Mouse (Mus musculus): ENCODE results near the gene Ager. TPM values are rescaled to one million over a fixed set of nuclear protein-coding genes. Genes with fewer than 3 reads are reported as not detected.

The Ager gene
- polyA plus RNA-seq, 1 experiment from 2014 or later: 0.95 TPM

DNA sequence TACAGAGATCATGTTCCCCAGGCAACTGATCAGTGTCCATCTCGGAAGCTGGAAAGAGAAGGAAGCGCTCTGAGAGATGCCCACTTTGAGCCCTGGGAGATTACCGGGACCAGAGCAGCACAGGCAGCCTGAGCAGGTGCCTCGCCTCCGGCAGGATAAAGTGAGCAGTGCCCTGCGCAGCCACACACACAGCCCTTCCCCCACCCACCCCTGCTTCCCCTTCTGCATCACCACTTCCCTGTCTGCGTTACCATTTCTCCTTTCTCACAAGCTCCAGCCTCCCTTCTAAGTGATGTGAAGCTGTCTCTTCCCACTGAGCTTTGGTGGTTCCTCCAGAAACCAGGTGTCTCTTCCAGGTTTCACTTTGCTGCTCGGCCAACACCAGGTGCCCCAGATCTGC is 36.5 kb upstream of the Ager start:
- Histone ChIP-seq H3K27me3 (ENCODE audit: control insufficient read depth, insufficient read depth, low read depth, low read length) (no peaks in the 10 kb centered on the region), H3K27ac (ENCODE audit: low read length) (no peak overlapping the region), H3K4me1 (ENCODE audit: control insufficient read depth, insufficient read depth, low read length) (no peaks in the 10 kb centered on the region), H3K4me3 (ENCODE audit: low read depth, low read length) (no peak overlapping the region), H3K4me2 (ENCODE audit: low read length) (no peak overlapping the region), H3K9ac (ENCODE audit: low read depth, low read length) (no peak overlapping the region), H3K9me3 (replicated peaks; ENCODE audit: control insufficient read depth, low read length, poor library complexity, severe bottlenecking) (no peaks in the 10 kb centered on the region), H3K36me3 (ENCODE audit: control insufficient read depth, insufficient read depth, low read length) (no peaks in the 10 kb centered on the region)
- WGBS: 29% methylated on average over 8 of the region's 8 CpGs
- no peak for ATAC-seq

GRCm38 (mm10) chr17:34562595-34562994 is 35.1 kb upstream of the Ager start:
- ATAC-seq: no peak
- 52% methylated on average over 3 of the region's 3 CpGs for WGBS
- H3K27ac ChIP-seq (ENCODE audit: low read length): no peak overlapping the region

GRCm38 (mm10) chr17:34563354-34563753 is 34.3 kb upstream of the Ager start:
- H3K4me2 ChIP-seq (ENCODE audit: low read length): no peak overlapping the region
- ATAC-seq: no peak
- no peak overlapping the region for H3K9ac ChIP-seq (ENCODE audit: low read depth, low read length)
- no peak overlapping the region for H3K27ac ChIP-seq (ENCODE audit: low read length)
- 82% methylated on average over 11 of the region's 11 CpGs for WGBS
- no peaks in the 10 kb centered on the region for H3K27me3 ChIP-seq (ENCODE audit: control insufficient read depth, insufficient read depth, low read depth, low read length)
- H3K9me3 ChIP-seq (replicated peaks; ENCODE audit: control insufficient read depth, low read length, poor library complexity, severe bottlenecking): no peaks in the 10 kb centered on the region
- no peaks in the 10 kb centered on the region for H3K4me1 ChIP-seq (ENCODE audit: control insufficient read depth, insufficient read depth, low read length)
- no peak overlapping the region for H3K4me3 ChIP-seq (ENCODE audit: low read depth, low read length)
- H3K36me3 ChIP-seq (ENCODE audit: control insufficient read depth, insufficient read depth, low read length): no peaks in the 10 kb centered on the region

More at GRCm38 (mm10) chr17:34562595-34562994, 35.1 kb upstream of the Ager start:
- no peaks in the 10 kb centered on the region for H3K36me3 ChIP-seq (ENCODE audit: control insufficient read depth, insufficient read depth, low read length)
- no peak overlapping the region for H3K9ac ChIP-seq (ENCODE audit: low read depth, low read length)
- H3K9me3 ChIP-seq (replicated peaks; ENCODE audit: control insufficient read depth, low read length, poor library complexity, severe bottlenecking): no peaks in the 10 kb centered on the region
- no peak overlapping the region for H3K4me2 ChIP-seq (ENCODE audit: low read length)
- H3K4me3 ChIP-seq (ENCODE audit: low read depth, low read length): no peak overlapping the region
- H3K27me3 ChIP-seq (ENCODE audit: control insufficient read depth, insufficient read depth, low read depth, low read length): no peaks in the 10 kb centered on the region
- H3K4me1 ChIP-seq (ENCODE audit: control insufficient read depth, insufficient read depth, low read length): no peaks in the 10 kb centered on the region

DNA sequence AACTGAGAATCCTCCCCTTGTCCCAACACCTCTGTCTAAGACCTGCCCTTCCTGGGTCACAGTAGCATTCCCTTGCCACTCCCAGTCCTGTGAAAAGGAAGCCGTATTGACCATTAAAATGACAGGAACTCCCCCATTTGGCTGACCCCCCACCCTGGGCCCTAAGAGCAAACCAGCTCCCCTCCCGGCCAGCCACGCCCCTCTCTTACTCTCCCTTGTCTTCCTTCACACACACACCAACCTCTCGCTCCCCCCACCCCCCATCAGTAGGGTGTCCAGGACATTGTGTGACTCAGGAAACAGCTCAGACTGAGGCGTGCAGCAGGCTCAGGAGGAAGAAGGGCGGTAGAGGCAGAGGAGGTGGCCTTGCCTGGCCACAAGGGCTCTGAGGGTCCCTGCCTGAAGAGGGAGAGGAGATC is 33.6 kb upstream of the Ager start, which contains the start of gene Notch4:
Gene Notch4, plus strand, starts transcription at position 266 of the 419 bp plus-strand sequence.
- no peak within 1 kb of the TSS for H3K4me3 ChIP-seq (ENCODE audit: low read depth, low read length)
- 19% methylated on average over 6 of the region's 6 CpGs for WGBS
- H3K4me2 ChIP-seq (ENCODE audit: low read length): 0 out of 2 replicates have a peak within 1 kb of the TSS, but pooled peaks have one; percentile 3
- no peak; the same call in 1 of the 2 replicates for ATAC-seq
- no peak within 1 kb of the TSS; the same call in 1 of the 2 replicates for H3K9ac ChIP-seq (ENCODE audit: low read depth, low read length)
- peak within 1 kb of the TSS; percentile 29; the same call in 1 of the 2 replicates for H3K27ac ChIP-seq (ENCODE audit: low read length)
- no peaks in the 10 kb centered on the region for H3K36me3 ChIP-seq (ENCODE audit: control insufficient read depth, insufficient read depth, low read length)
- no peaks in the 10 kb centered on the region for H3K9me3 ChIP-seq (replicated peaks; ENCODE audit: control insufficient read depth, low read length, poor library complexity, severe bottlenecking)
- H3K4me1 ChIP-seq (ENCODE audit: control insufficient read depth, insufficient read depth, low read length): no peaks in the 10 kb centered on the region
- H3K27me3 ChIP-seq (ENCODE audit: control insufficient read depth, insufficient read depth, low read depth, low read length): no peaks in the 10 kb centered on the region

- H3K27me3 ChIP-seq (ENCODE audit: control insufficient read depth, insufficient read depth, low read depth, low read length): no peaks in the 10 kb centered on the region
- peak overlapping the region; percentile 29; the same call in 1 of the 2 replicates for H3K27ac ChIP-seq (ENCODE audit: low read length)
- 57% methylated on average over 3 of the region's 3 CpGs for WGBS
- no peaks in the 10 kb centered on the region for H3K9me3 ChIP-seq (replicated peaks; ENCODE audit: control insufficient read depth, low read length, poor library complexity, severe bottlenecking)
- H3K9ac ChIP-seq (ENCODE audit: low read depth, low read length): no peak overlapping the region
- no peaks in the 10 kb centered on the region for H3K4me1 ChIP-seq (ENCODE audit: control insufficient read depth, insufficient read depth, low read length)
- no peak for ATAC-seq
- no peak overlapping the region for H3K4me3 ChIP-seq (ENCODE audit: low read depth, low read length)
- no peak overlapping the region for H3K4me2 ChIP-seq (ENCODE audit: low read length)
- H3K36me3 ChIP-seq (ENCODE audit: control insufficient read depth, insufficient read depth, low read length): no peaks in the 10 kb centered on the region
These were observed 32.9 kb upstream of the Ager start for GRCm38 (mm10) chr17:34564796-34565195.

GRCm38 (mm10) chr17:34567311-34567710 is 30.4 kb upstream of the Ager start:
- Histone ChIP-seq H3K4me2 (ENCODE audit: low read length) (no peak overlapping the region), H3K9ac (ENCODE audit: low read depth, low read length) (no peak overlapping the region), H3K27me3 (ENCODE audit: control insufficient read depth, insufficient read depth, low read depth, low read length) (no peaks in the 10 kb centered on the region), H3K4me1 (ENCODE audit: control insufficient read depth, insufficient read depth, low read length) (0 out of 2 replicates have a peak, but pooled peaks cover 1% of the 10 kb centered on the region), H3K9me3 (replicated peaks; ENCODE audit: control insufficient read depth, low read length, poor library complexity, severe bottlenecking) (no peaks in the 10 kb centered on the region), H3K36me3 (ENCODE audit: control insufficient read depth, insufficient read depth, low read length) (no peaks in the 10 kb centered on the region), H3K27ac (ENCODE audit: low read length) (no peak overlapping the region), H3K4me3 (ENCODE audit: low read depth, low read length) (no peak overlapping the region)
- WGBS: 66% methylated on average over 9 of the region's 9 CpGs
- no peak for ATAC-seq

GRCm38 (mm10) chr17:34568421-34568820 is 29.2 kb upstream of the Ager start:
- no peaks in the 10 kb centered on the region for H3K27me3 ChIP-seq (ENCODE audit: control insufficient read depth, insufficient read depth, low read depth, low read length)
- H3K4me2 ChIP-seq (ENCODE audit: low read length): no peak overlapping the region
- no peak overlapping the region for H3K9ac ChIP-seq (ENCODE audit: low read depth, low read length)
- H3K9me3 ChIP-seq (replicated peaks; ENCODE audit: control insufficient read depth, low read length, poor library complexity, severe bottlenecking): no peaks in the 10 kb centered on the region
- no peaks in the 10 kb centered on the region for H3K36me3 ChIP-seq (ENCODE audit: control insufficient read depth, insufficient read depth, low read length)
- 0 out of 2 replicates have a peak, but pooled peaks cover 2% of the 10 kb centered on the region for H3K4me1 ChIP-seq (ENCODE audit: control insufficient read depth, insufficient read depth, low read length)
- no peak for ATAC-seq
- H3K4me3 ChIP-seq (ENCODE audit: low read depth, low read length): no peak overlapping the region
- 79% methylated on average over 13 of the region's 13 CpGs for WGBS
- no peak overlapping the region for H3K27ac ChIP-seq (ENCODE audit: low read length)

DNA sequence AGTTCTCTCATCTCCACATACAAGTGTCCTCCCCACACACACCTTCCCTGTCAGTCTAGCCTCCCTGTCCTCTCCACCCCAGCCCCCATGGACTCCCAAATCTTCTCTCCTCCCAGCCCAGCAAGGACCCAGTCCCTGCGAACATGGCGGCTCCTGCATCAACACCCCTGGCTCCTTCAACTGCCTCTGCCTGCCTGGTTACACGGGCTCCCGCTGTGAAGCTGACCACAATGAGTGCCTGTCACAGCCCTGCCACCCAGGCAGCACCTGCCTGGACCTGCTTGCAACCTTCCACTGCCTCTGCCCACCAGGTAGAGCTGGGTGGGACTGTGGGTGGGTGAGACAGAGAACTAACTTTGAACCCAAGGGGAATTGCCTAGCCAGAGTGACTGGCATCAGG is 27.7 kb upstream of the Ager start:
- no peak for ATAC-seq
- H3K27me3 ChIP-seq (ENCODE audit: control insufficient read depth, insufficient read depth, low read depth, low read length): no peaks in the 10 kb centered on the region
- no peaks in the 10 kb centered on the region for H3K9me3 ChIP-seq (replicated peaks; ENCODE audit: control insufficient read depth, low read length, poor library complexity, severe bottlenecking)
- no peak overlapping the region for H3K27ac ChIP-seq (ENCODE audit: low read length)
- H3K4me2 ChIP-seq (ENCODE audit: low read length): no peak overlapping the region
- 0 out of 2 replicates have a peak, but pooled peaks cover 2% of the 10 kb centered on the region for H3K4me1 ChIP-seq (ENCODE audit: control insufficient read depth, insufficient read depth, low read length)
- H3K9ac ChIP-seq (ENCODE audit: low read depth, low read length): no peak overlapping the region
- WGBS: 72% methylated on average over 4 of the region's 4 CpGs
- no peaks in the 10 kb centered on the region for H3K36me3 ChIP-seq (ENCODE audit: control insufficient read depth, insufficient read depth, low read length)
- H3K4me3 ChIP-seq (ENCODE audit: low read depth, low read length): no peak overlapping the region

DNA sequence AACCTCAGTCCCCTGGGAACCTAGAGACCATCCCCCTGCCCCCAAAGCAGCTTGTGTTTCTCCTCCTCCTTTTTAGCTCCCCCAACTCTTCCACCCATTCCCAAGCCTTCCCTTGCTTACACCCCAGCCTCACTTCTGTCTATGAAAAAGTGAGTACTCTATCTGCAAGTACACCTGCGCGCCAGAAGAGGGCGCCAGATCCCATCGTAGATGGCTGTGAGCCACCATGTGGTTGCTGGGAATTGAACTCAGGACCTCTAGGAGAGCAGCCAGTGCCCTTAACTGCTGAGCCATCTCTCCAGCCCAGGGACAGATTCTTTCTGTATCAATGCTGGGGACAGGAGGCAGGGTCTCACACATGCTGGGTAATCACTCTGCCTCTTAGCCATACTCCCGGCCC is 25.8 kb upstream of the Ager start:
- no peaks in the 10 kb centered on the region for H3K9me3 ChIP-seq (replicated peaks; ENCODE audit: control insufficient read depth, low read length, poor library complexity, severe bottlenecking)

More for the DNA sequence above, 25.8 kb upstream of the Ager start:
- Histone ChIP-seq H3K9ac (ENCODE audit: low read depth, low read length) (no peak overlapping the region), H3K4me1 (ENCODE audit: control insufficient read depth, insufficient read depth, low read length) (0 out of 2 replicates have a peak, but pooled peaks cover 2% of the 10 kb centered on the region), H3K27me3 (ENCODE audit: control insufficient read depth, insufficient read depth, low read depth, low read length) (no peaks in the 10 kb centered on the region), H3K36me3 (ENCODE audit: control insufficient read depth, insufficient read depth, low read length) (no peaks in the 10 kb centered on the region), H3K4me2 (ENCODE audit: low read length) (no peak overlapping the region), H3K4me3 (ENCODE audit: low read depth, low read length) (no peak overlapping the region), H3K27ac (ENCODE audit: low read length) (no peak overlapping the region)
- WGBS: 13% methylated on average over 5 of the region's 5 CpGs
- no peak for ATAC-seq

Measured in midbrain, embryonic 16.5 days (tissue).